Mouse (Mus musculus): ENCODE measurements at regions not wholly inside any gene's neighbourhood (a gene's known extent, or its start where the extent isn't known, plus 50 kb on each side); places are given as distances from the start of the nearest gene placed in this dataset.

DNA sequence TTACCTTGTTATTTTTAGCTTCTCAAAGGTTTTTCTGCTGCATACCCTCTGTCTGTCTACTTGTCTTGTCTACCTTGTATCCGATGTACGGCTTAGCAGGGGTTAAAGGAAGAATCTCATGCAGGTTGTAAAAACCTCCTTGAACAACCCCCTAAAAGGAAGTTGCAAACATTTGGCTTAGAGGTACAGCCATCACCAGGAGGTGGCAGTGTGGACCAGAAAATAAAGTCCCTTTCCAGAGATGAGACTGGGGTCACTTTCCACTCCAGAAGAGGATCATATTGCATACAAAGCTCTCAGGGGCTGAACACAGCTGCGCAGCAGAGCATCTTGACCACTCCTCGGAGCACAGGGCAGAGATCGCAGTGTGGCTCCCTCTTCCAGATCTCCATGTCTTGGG, 109.0 kb upstream of the Ralgapa2 start:
- Histone ChIP-seq H3K4me1 (ENCODE audit: insufficient read depth, low read depth, low read length) (no peaks in the 10 kb centered on the region), H3K4me2 (replicated peaks; ENCODE audit: low read depth, low read length) (no peak overlapping the region), H3K27me3 (replicated peaks; ENCODE audit: insufficient read depth, low read length) (no peaks in the 10 kb centered on the region), H3K36me3 (ENCODE audit: insufficient read depth, low read length) (no peaks in the 10 kb centered on the region), H3K27ac (ENCODE audit: low read length) (no peak overlapping the region), H3K9me3 (ENCODE audit: low read length) (no peaks in the 10 kb centered on the region), H3K9ac (replicated peaks; ENCODE audit: low read depth) (no peak overlapping the region), H3K4me3 (ENCODE audit: low read depth, low read length) (no peak overlapping the region)
- TF ChIP-seq EP300 (IDR thresholded peaks at IDR 0.05), result no peak
- TF ChIP-seq CTCF (IDR thresholded peaks at IDR 0.05), result peak; percentile 76
- no peak for ATAC-seq
- 10% methylated on average over 5 of the region's 5 CpGs for WGBS
- peak; percentile 73 for DNase-seq (ENCODE audit: low spot score)

GRCm38 (mm10) chr2:146623052-146623451, 110.9 kb upstream of the Ralgapa2 start:
- TF ChIP-seq EP300 (IDR thresholded peaks at IDR 0.05) (no peak), CTCF (IDR thresholded peaks at IDR 0.05) (no peak)
- no peak for ATAC-seq

GRCm38 (mm10) chr2:146624207-146624606, 112.1 kb upstream of the Ralgapa2 start:
- Histone ChIP-seq H3K27me3 (replicated peaks; ENCODE audit: insufficient read depth, low read length) (no peaks in the 10 kb centered on the region), H3K9me3 (ENCODE audit: low read length) (no peaks in the 10 kb centered on the region), H3K36me3 (ENCODE audit: insufficient read depth, low read length) (no peaks in the 10 kb centered on the region), H3K27ac (ENCODE audit: low read length) (peak overlapping the region; percentile 21; the same call in 1 of the 2 replicates), H3K4me1 (ENCODE audit: insufficient read depth, low read depth, low read length) (no peaks in the 10 kb centered on the region), H3K9ac (replicated peaks; ENCODE audit: low read depth) (no peak overlapping the region), H3K4me2 (replicated peaks; ENCODE audit: low read depth, low read length) (no peak overlapping the region), H3K4me3 (ENCODE audit: low read depth, low read length) (no peak overlapping the region)
- DNase-seq (ENCODE audit: low spot score) (peak; percentile 91), ATAC-seq (peak; percentile 99)
- TF ChIP-seq CTCF (IDR thresholded peaks at IDR 0.05), result no peak
- peak; percentile 98 for TF ChIP-seq EP300 (IDR thresholded peaks at IDR 0.05)
- 34% methylated on average over 5 of the region's 5 CpGs for WGBS

More at GRCm38 (mm10) chr2:146623052-146623451, 110.9 kb upstream of the Ralgapa2 start:
- Histone ChIP-seq H3K27me3 (replicated peaks; ENCODE audit: insufficient read depth, low read length) (no peaks in the 10 kb centered on the region), H3K9me3 (ENCODE audit: low read length) (no peaks in the 10 kb centered on the region), H3K27ac (ENCODE audit: low read length) (no peak overlapping the region), H3K9ac (replicated peaks; ENCODE audit: low read depth) (no peak overlapping the region), H3K4me2 (replicated peaks; ENCODE audit: low read depth, low read length) (no peak overlapping the region), H3K4me3 (ENCODE audit: low read depth, low read length) (no peak overlapping the region), H3K4me1 (ENCODE audit: insufficient read depth, low read depth, low read length) (no peaks in the 10 kb centered on the region), H3K36me3 (ENCODE audit: insufficient read depth, low read length) (no peaks in the 10 kb centered on the region)
- DNase-seq (ENCODE audit: low spot score), result no peak
- WGBS, result 84% methylated on average over 1 of the region's 1 CpGs

DNA sequence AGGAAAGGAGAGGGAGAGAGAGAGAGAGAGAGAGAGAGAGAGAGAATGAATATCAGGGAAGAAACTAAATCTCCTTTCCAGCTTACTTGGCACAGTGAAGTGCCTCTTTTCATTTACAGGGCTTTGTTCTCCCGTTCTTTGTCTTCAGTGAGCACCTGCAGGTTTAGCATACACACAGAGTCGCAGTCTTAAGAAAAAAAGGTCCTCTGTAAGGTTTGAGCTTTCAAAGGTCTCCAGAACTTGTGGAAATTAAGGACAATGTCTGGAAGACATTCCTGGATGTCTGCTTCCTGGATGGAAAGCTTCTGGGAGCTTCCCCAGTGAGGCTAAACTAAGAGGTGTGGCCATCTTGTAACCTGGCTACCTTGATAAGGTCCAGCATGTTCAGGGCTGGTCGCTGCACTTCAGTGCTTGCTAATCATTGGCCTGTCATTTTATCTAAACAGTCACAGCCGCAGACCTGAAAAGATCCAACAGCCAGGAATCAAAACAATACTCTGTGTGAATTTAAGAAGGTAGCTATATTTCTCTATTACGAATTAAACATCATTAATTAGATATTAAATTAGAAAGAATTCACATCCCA, 113.1 kb upstream of the Ralgapa2 start:
- H3K4me1 ChIP-seq (ENCODE audit: insufficient read depth, low read depth, low read length), result no peaks in the 10 kb centered on the region
- DNase-seq (ENCODE audit: low spot score) (no peak), ATAC-seq (no peak)
- H3K27me3 ChIP-seq (replicated peaks; ENCODE audit: insufficient read depth, low read length), result no peaks in the 10 kb centered on the region
- TF ChIP-seq EP300 (IDR thresholded peaks at IDR 0.05), result no peak
- TF ChIP-seq CTCF (IDR thresholded peaks at IDR 0.05), result no peak
- no peak overlapping the region for H3K4me2 ChIP-seq (replicated peaks; ENCODE audit: low read depth, low read length)
- no peak overlapping the region for H3K27ac ChIP-seq (ENCODE audit: low read length)
- H3K9me3 ChIP-seq (ENCODE audit: low read length), result no peaks in the 10 kb centered on the region
- no peaks in the 10 kb centered on the region for H3K36me3 ChIP-seq (ENCODE audit: insufficient read depth, low read length)
- no peak overlapping the region for H3K9ac ChIP-seq (replicated peaks; ENCODE audit: low read depth)
- 38% methylated on average over 5 of the region's 5 CpGs for WGBS
- H3K4me3 ChIP-seq (ENCODE audit: low read depth, low read length), result no peak overlapping the region

- H3K27me3 ChIP-seq (replicated peaks; ENCODE audit: insufficient read depth, low read length), result no peaks in the 10 kb centered on the region
- H3K4me1 ChIP-seq (ENCODE audit: insufficient read depth, low read depth, low read length), result no peaks in the 10 kb centered on the region
- TF ChIP-seq EP300 (IDR thresholded peaks at IDR 0.05), result no peak
- no peak for TF ChIP-seq CTCF (IDR thresholded peaks at IDR 0.05)
- no peak overlapping the region for H3K9ac ChIP-seq (replicated peaks; ENCODE audit: low read depth)
- DNase-seq (ENCODE audit: low spot score) (no peak), ATAC-seq (no peak)
- no peak overlapping the region for H3K4me2 ChIP-seq (replicated peaks; ENCODE audit: low read depth, low read length)
- no peak overlapping the region for H3K27ac ChIP-seq (ENCODE audit: low read length)
- H3K36me3 ChIP-seq (ENCODE audit: insufficient read depth, low read length), result no peaks in the 10 kb centered on the region
- 33% methylated on average over 1 of the region's 1 CpGs for WGBS
- H3K4me3 ChIP-seq (ENCODE audit: low read depth, low read length), result no peak overlapping the region
- no peaks in the 10 kb centered on the region for H3K9me3 ChIP-seq (ENCODE audit: low read length)
Measured at GRCm38 (mm10) chr2:146626531-146626930, 114.4 kb upstream of the Ralgapa2 start.

GRCm38 (mm10) chr2:146630179-146630578, 118.0 kb upstream of the Ralgapa2 start:
- Histone ChIP-seq H3K4me1 (ENCODE audit: insufficient read depth, low read depth, low read length) (no peaks in the 10 kb centered on the region), H3K9me3 (ENCODE audit: low read length) (no peaks in the 10 kb centered on the region), H3K27ac (ENCODE audit: low read length) (no peak overlapping the region), H3K27me3 (replicated peaks; ENCODE audit: insufficient read depth, low read length) (no peaks in the 10 kb centered on the region), H3K4me2 (replicated peaks; ENCODE audit: low read depth, low read length) (no peak overlapping the region), H3K36me3 (ENCODE audit: insufficient read depth, low read length) (no peaks in the 10 kb centered on the region), H3K4me3 (ENCODE audit: low read depth, low read length) (no peak overlapping the region), H3K9ac (replicated peaks; ENCODE audit: low read depth) (no peak overlapping the region)
- 70% methylated on average over 3 of the region's 3 CpGs for WGBS
- no peak for DNase-seq (ENCODE audit: low spot score)
- TF ChIP-seq CTCF (IDR thresholded peaks at IDR 0.05), result no peak
- TF ChIP-seq EP300 (IDR thresholded peaks at IDR 0.05), result no peak
- no peak for ATAC-seq

DNA sequence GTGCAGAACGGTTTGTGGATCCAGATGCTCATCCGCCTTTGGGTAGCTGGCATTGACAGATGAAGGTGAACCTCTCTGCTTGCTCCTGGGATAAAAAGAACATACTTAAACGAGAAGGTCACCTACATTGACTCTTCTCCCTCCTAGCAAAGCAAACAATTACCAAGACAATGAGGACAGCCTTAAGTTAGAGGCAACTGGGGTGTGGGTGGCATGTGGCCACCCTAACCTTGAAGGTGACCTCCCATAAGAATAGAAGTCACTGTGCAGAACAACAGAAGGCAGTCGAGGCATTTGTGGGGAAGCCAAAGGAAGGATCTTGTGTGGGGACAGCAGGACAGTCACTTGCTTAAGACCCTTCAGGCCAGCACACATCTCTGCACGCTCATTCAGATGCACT, 119.0 kb upstream of the Ralgapa2 start:
- no peak for DNase-seq (ENCODE audit: low spot score)
- no peaks in the 10 kb centered on the region for H3K27me3 ChIP-seq (replicated peaks; ENCODE audit: insufficient read depth, low read length)
- no peaks in the 10 kb centered on the region for H3K4me1 ChIP-seq (ENCODE audit: insufficient read depth, low read depth, low read length)
- H3K27ac ChIP-seq (ENCODE audit: low read length), result no peak overlapping the region
- H3K4me3 ChIP-seq (ENCODE audit: low read depth, low read length), result no peak overlapping the region
- WGBS, result 54% methylated on average over 5 of the region's 5 CpGs
- H3K4me2 ChIP-seq (replicated peaks; ENCODE audit: low read depth, low read length), result no peak overlapping the region
- H3K36me3 ChIP-seq (ENCODE audit: insufficient read depth, low read length), result no peaks in the 10 kb centered on the region
- no peaks in the 10 kb centered on the region for H3K9me3 ChIP-seq (ENCODE audit: low read length)
- H3K9ac ChIP-seq (replicated peaks; ENCODE audit: low read depth), result no peak overlapping the region
- no peak for ATAC-seq
- TF ChIP-seq EP300 (IDR thresholded peaks at IDR 0.05), result no peak
- no peak for TF ChIP-seq CTCF (IDR thresholded peaks at IDR 0.05)

Data from lung, postnatal 0 days (tissue).